Mouse (Mus musculus): ENCODE results near the gene Icam1.

Gene Icam1

DNA sequence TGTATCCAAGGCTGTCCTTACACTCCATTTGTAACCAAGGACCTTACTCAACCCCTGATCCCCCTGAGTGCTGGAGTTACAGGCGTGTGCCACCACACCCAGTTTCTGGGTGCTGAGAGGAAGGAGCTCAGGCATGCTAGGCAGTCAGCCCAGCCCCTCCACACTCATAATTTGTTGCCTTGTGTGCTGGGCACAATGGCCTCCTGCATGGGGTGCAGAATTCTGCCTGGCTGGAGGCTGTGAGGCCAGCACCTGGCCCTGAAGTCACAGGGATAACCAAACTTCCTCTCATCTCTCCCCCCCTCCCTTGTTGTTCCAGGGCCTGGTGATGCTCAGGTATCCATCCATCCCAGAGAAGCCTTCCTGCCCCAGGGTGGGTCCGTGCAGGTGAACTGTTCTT is 2.8 kb downstream of the Icam1 start:
- in situ Hi-C loops (cut with MboI; ENCODE audit: unreplicated experiment in 2 of 2), result no loop called here

DNA sequence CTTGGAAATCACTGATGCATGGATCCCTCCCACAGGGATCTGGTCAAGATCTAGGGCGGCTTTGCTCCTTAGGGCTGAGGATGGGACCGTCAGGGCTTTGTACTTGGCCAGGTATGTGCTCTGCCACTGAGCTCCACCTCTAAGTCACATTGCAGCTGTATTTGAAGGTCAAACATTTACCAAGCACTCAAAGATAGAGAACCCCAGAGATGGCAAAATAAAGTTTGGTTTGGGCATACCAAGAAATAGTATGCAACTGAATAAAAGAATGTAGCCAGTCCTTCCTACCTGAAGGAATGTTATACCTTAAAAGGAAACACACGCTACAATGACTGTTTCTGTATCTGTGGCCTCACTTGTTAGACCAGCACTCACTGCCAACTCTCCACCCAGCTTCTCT is 5.6 kb downstream of the Icam1 start:
- in situ Hi-C loops (cut with MboI; ENCODE audit: unreplicated experiment in 2 of 2), result no loop called here

DNA sequence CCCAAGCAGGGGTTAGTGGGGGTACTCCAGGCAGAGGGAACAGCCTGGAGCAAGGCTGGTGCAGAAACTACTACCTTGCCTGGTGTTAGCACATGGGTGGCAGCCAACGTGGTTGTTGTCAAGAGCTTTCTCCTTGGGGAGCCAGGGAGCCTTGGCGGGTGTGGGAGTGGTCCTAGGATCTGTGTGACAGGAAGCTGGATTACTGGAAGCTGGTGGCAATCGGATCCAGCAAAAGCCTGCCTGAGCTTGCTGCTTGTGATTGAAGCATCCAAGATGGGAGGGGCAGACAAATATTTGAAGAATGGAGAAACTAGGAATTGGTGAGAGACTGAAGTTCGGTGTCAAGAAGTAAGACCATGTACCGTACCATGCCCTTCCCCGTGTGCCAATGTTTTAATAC is 6.5 kb downstream of the Icam1 start:
- in situ Hi-C loops (cut with MboI; ENCODE audit: unreplicated experiment in 2 of 2), result no loop called here

DNA sequence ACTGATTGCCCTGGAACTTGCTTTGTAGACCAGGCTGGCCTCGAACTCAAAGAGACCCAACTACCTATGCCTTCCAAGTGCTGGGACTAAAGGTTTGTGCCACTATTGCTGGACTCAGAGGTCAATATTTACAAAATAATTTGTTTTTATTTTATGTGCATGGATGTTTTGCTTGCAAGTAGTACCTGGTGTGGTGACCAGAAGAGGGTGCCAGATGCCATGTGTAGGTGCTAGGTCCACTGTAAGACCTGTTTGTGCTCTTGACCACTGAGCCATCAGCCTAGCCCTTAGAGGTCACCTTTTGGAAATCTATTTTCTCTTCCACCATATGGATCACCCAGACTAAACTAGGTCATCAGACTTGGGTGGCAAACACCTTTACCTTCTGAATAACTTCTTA is 6.9 kb downstream of the Icam1 start:
- in situ Hi-C loops (cut with MboI; ENCODE audit: unreplicated experiment in 2 of 2), result no loop called here

DNA sequence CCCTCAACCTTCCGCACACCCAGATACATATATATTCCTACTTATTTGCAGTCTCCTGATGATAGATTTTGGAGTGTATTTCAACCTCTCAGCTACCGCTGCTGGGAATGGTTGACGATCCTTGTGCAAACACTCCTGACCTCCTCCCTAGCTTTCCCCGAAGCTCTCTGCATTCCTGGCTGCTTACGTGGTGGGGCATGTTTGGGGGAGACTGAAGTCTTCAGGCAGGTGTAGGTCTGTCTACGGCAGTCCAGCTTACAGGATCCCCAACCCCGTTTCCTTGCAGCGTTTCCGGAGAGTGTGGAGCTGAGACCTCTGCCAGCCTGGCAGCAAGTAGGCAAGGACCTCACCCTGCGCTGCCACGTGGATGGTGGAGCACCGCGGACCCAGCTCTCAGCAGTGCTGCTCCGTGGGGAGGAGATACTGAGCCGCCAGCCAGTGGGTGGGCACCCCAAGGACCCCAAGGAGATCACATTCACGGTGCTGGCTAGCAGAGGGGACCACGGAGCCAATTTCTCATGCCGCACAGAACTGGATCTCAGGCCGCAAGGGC is 9.5 kb downstream of the Icam1 start:
- in situ Hi-C loops (cut with MboI; ENCODE audit: unreplicated experiment in 2 of 2), result loop anchor here (5.0 kb wide), 2 partner anchors 107 to 117 kb away; partner anchors contain the start of gene Tyk2 (in 1 of the 2)

DNA sequence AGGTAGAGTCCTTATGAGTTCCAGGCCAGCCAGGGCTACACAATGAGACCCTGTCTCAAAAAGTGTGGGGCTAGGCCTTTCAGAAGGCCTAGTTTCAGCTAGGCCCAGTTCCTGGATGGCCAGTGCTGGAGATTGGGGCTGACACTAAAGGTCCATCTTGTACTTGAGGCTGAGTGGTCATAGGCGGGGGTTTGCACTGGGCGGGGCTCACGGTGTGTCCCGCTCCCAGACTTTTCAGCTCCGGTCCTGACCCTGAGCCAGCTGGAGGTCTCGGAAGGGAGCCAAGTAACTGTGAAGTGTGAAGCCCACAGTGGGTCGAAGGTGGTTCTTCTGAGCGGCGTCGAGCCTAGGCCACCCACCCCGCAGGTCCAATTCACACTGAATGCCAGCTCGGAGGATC is 11.1 kb downstream of the Icam1 start:
- in situ Hi-C loops (cut with MboI; ENCODE audit: unreplicated experiment in 2 of 2), result loop anchor here (5.0 kb wide), 2 partner anchors 105 to 115 kb away; partner anchors contain the start of gene Tyk2 (in 1 of the 2)

DNA sequence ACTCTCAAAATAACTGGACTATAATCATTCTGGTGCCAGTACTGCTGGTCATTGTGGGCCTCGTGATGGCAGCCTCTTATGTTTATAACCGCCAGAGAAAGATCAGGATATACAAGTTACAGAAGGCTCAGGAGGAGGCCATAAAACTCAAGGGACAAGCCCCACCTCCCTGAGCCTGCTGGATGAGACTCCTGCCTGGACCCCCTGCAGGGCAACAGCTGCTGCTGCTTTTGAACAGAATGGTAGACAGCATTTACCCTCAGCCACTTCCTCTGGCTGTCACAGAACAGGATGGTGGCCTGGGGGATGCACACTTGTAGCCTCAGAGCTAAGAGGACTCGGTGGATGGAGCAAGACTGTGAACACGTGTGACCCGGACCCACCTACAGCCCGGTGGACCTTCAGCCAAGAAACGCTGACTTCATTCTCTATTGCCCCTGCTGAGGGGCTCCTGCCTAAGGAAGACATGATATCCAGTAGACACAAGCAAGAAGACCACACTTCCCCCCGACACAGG is 12.0 kb downstream of the Icam1 start:
- in situ Hi-C loops (cut with MboI; ENCODE audit: unreplicated experiment in 2 of 2), result loop anchor here (5.0 kb wide), 2 partner anchors 104 to 114 kb away; partner anchors contain the start of gene Tyk2 (in 1 of the 2)

DNA sequence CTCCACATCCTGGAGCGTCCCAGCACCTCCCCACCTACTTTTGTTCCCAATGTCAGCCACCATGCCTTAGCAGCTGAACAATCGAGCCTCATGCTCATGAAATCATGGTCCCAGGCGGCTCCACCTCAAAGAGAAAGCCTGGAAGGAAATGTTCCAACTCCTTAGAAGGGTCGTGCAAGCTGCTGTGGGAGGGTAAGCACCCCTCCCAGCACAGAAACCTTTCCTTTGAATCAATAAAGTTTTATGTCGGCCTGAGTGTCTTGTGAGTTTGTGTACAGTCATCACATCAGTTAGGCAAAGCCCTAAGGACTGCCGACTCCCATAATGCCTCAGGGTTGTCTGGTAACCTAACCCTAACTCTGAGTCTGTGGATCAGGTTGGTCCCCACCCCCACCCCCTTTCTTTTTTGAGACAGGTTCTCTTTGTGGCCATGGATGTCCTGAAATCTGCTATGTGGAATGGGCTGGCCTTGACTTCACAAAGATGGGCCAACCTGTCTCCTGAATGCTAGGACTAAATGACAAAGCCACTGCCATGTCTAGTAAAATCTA is 12.8 kb downstream of the Icam1 start:
- in situ Hi-C loops (cut with MboI; ENCODE audit: unreplicated experiment in 2 of 2), result loop anchor here (5.0 kb wide), 2 partner anchors 104 to 114 kb away; partner anchors contain the start of gene Tyk2 (in 1 of the 2)

DNA sequence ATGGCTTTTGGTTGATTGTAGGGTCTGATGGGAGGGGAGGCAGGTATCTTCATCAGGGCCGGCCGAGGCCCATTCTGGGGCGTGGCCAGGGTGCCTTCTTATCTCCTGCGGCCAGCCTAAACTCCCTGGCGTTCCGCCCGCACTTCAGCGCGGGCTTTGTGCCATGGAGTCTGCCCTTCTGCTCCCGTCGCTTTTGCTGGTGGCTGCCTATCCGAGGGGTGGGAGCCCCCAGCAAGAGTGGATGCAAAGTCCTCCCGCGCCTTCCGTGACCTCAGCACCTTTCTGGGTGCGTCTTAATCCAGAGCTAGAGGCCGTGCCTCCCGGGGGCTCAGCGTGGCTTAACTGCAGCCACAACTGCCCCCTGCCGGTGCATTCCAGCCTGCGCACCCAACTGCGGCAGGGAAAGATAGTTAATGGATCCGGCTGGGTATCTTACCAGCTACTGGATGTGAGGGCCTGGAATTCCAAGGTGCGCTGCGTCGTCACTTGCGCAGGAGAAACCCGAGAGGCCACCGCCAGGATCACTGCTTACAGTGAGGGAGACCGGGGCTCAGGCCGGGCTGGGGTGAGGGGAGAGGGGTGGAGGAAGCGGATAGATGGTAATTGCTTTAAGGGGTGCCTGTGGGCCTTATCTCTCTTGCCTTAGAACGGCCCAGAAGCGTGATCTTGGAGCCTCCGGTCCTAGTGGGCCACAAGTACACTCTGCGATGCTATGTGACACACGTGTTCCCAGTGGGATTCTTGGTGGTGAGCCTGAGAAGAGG is 13.7 kb downstream of the Icam1 start, which contains the start of gene Icam4:
Gene Icam4, plus strand, starts transcription at position 83 of the 764 bp plus-strand sequence.
- in situ Hi-C loops (cut with MboI; ENCODE audit: unreplicated experiment in 2 of 2), result loop anchor here (5.0 kb wide), 2 partner anchors 103 to 113 kb away; partner anchors contain the start of gene Tyk2 (in 1 of the 2)

DNA sequence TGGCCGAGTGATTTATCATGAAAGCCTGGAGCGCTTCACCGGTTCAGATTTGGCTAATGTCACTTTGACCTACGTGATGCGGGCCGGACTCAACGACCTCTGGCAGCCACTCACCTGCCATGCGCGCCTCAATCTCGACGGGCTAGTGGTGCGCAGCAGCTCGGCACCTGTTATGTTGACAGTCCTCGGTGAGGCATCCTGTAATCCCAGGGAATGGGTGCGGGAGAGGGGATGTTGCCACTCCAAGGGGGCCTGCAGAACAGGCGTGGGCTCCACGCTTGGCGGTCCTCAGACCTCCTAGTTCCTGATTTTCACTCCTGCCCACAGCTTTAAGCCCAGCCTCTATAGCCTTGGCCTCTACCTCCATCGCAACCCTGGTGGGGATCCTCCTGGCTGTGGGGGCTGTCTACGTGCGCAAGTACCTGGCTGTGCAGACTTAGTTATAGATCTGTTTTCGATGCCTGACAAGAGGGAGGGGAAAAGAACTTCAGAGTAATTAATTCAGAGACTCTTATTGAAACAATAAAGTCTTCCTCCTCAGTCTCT is 14.3 kb downstream of the Icam1 start:
- in situ Hi-C loops (cut with MboI; ENCODE audit: unreplicated experiment in 2 of 2), result no loop called here

DNA sequence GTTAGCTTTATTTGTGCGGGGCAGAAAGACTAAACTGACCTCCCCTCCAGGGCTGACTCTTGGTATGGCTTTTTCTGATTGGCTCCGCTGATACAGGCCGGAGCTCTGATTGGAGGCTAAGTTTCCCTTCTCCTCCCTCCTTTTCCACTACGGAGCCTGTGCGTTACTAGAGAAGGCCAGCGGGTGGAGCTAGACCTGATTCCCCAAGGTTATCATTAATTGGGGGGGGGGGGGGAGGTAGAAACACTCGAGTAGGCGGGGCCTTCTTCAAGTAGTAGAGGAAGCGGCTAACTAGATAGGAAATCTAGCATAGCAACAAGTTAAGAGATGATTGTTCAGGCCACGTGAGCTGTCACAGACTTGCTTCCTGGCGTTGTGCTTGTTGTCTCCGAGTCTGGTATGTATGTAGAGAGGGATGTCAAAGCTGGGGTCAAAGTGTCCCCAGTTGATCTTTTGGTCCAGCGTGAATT is 15.0 kb downstream of the Icam1 start:
- in situ Hi-C loops (cut with MboI; ENCODE audit: unreplicated experiment in 2 of 2), result no loop called here

DNA sequence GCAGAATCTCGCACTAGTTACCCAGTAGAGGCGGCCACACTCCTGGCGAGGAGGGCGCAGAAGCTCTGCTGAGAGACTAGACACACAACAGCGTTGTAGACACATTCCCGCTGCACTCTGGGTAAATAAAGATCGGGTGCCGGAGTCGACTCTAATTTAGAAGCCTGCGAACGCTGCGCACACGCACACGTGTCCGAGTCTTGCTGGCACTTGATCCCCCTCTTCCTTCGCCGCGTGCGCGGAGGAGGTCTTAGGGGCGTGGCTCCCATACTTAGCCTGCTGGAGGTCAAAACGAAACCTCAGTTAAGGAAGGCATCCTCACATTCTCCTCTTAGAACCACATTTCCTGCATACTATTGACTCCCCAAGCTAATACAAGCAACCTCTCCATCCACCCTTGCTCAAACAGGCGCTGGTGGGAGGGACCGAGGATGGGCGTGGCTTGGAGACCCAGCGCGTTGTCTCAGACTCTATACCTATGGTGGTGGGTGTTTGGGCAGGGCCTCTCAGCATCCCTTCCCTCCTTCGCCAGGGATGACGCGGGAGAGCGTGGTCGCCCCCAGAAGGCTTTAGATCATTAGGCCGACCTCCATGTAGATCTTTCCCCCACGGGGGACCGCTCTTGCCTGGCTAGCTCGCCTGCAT is 15.6 kb downstream of the Icam1 start:
- in situ Hi-C loops (cut with MboI; ENCODE audit: unreplicated experiment in 2 of 2), result no loop called here

DNA sequence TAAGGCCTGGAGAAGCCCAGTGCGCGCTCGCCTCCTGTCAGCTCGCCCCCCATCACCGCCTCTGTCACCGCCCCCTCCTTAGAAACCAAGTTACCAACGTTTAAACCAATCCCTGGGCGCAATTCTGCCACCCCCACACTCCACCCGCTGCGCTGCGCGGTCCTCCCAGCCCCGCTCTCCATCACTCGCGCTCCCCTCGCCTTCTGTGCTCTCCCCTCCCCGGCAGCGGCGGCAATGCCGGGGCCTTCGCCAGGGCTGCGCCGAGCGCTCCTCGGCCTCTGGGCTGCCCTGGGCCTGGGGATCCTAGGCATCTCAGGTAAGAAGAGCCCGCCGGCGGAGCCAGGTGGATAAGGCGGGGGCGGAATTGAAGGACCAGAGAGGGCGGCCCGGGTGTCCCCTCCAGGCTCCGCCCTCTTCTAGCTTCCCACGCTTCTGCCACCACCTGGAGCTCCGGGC is 16.1 kb downstream of the Icam1 start, which contains the start of gene Icam5:
Gene Icam5, plus strand, starts transcription at position 178 of the 456 bp plus-strand sequence.
- in situ Hi-C loops (cut with MboI; ENCODE audit: unreplicated experiment in 2 of 2), result no loop called here

DNA sequence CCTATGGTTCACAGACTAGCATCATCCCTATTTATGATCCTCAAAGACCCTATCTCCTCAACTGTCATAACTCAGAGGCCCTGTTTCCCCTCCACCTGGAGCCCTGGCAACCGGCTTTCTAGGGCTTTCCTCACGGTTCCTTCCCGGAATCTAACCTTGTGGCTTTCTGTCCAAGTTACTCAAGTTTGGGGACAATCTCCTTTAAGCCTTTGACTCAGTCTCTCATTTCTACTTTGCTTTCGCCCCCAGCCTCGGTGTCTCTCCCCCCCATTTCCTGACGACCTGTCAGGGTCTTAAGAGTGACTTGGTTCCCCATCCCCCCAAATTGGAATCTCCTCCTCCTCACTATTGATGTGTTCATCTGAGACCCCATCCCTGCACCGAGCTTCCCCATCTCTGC is 16.7 kb downstream of the Icam1 start:
- in situ Hi-C loops (cut with MboI; ENCODE audit: unreplicated experiment in 2 of 2), result no loop called here

DNA sequence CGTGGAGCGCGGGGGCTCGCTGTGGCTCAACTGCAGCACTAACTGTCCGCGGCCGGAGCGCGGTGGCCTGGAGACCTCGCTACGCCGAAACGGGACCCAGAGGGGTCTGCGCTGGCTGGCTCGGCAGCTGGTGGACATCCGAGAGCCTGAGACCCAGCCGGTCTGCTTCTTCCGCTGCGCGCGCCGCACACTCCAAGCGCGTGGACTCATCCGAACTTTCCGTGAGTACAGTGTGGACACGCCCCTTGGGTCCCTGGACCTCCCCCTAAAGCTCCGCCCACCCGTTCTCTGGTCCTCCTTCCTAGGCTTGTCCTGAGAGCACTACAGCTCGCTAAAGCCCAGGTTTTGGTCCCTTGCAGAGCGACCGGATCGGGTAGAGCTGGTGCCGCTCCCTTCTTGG is 17.4 kb downstream of the Icam1 start:
- in situ Hi-C loops (cut with MboI; ENCODE audit: unreplicated experiment in 2 of 2), result no loop called here

DNA sequence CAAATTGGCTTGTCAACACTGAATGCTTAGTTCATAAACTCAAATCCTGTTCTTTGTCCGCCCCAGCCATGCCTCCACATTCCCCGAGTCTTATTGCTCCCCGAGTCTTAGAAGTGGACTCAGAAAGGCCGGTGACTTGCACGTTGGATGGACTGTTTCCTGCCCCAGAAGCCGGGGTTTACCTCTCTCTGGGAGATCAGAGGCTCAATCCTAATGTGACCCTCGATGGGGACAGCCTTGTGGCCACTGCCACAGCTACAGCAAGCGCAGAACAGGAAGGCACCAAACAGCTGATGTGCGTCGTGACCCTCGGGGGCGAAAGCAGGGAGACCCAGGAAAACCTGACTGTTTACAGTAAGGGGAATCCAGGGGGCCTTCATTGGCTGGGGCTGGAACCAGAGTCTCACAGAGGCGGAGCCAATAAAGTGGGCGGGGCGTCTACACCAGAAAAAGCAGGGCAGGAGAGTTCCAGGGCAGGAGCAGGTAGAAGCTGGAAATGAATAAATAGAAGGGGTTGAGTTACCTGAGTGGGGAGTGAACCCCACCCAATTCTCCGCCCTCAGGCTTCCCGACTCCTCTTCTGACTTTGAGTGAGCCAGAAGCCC is 18.8 kb downstream of the Icam1 start:
- in situ Hi-C loops (cut with MboI; ENCODE audit: unreplicated experiment in 2 of 2), result loop anchor here in 1 of 2 experiments (5.0 kb wide), 1 partner anchor 38 kb away; the partner anchor contains the start of genes Fdx1l and Gm49373

DNA sequence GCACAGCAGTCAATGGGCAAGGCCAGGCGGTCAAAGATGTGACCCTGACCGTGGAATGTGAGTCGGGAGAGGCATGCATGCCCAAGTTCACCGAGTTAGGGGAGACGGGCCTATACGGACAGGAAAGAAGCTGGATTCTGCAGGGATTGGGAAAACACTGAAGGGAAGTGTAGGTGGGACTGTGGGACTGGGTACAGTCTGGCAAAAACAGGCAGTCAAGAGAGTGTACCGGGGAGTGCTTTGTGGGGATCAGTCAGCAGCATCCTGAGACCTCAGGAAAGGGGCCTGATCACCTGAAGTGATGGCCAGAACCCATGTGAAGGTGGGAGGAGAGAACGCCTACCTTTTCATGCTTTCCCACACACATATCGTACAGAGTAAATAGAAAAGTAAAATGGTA is 19.8 kb downstream of the Icam1 start:
- in situ Hi-C loops (cut with MboI; ENCODE audit: unreplicated experiment in 2 of 2), result loop anchor here in 1 of 2 experiments (5.0 kb wide), 1 partner anchor 37 kb away; the partner anchor contains the start of genes Fdx1l and Gm49373

DNA sequence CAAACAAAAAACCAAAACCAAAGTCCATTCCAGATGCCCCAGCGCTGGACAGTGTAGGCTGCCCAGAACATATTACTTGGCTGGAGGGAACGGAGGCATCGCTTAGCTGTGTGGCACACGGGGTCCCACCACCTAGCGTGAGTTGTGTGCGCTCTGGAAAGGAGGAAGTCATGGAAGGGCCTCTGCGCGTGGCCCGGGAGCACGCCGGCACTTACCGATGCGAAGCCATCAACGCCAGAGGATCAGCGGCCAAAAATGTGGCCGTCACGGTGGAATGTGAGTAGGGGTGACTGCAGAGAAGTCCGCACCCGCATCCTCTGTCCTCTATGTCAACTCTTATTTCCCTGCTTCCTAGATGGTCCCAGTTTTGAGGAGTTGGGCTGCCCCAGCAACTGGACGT is 20.4 kb downstream of the Icam1 start:
- in situ Hi-C loops (cut with MboI; ENCODE audit: unreplicated experiment in 2 of 2), result loop anchor here in 1 of 2 experiments (5.0 kb wide), 1 partner anchor 36 kb away; the partner anchor contains the start of genes Fdx1l and Gm49373

DNA sequence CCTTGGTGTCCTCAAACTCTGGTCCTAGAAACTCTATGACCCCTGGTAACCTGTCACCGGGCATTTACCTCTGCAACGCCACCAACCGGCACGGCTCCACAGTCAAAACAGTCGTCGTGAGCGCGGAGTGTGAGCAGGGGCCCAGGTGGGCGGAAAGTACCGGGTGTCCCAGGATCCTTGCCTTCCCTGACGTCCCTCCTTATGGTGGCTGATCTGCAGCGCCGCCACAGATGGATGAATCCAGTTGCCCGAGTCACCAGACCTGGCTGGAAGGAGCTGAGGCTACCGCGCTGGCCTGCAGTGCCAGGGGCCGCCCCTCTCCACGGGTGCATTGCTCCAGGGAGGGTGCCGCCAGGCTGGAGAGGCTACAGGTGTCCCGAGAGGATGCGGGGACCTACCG is 20.9 kb downstream of the Icam1 start:
- in situ Hi-C loops (cut with MboI; ENCODE audit: unreplicated experiment in 2 of 2), result loop anchor here in 1 of 2 experiments (5.0 kb wide), 1 partner anchor 36 kb away; the partner anchor contains the start of genes Fdx1l and Gm49373

All from v-Abl transformed pro-B cells (cell line).